Mouse (Mus musculus): Measurements from ENCODE around the gene Kiss1. TPM values are rescaled to one million over a fixed set of nuclear protein-coding genes. Genes with fewer than 3 reads are reported as not detected.
A peak's percentile ranks its signal among the peaks of the same experiment; 100 is the strongest.

Kiss1 gene
- polyA plus RNA-seq, 1 experiment from 2014 or later, result not detected

GRCm38 (mm10) chr1:133311946-133312345 is 9.7 kb upstream of the Kiss1 start:
- DNase-seq (ENCODE audit: low spot score) (peak; percentile 36), ATAC-seq (ENCODE audit: low FRiP score) (peak; percentile 68)
- H3K9me3 ChIP-seq (ENCODE audit: control insufficient read depth, low read length), result no peaks in the 10 kb centered on the region
- H3K9ac ChIP-seq, result no peak overlapping the region
- WGBS, result 20% methylated on average over 10 of the region's 10 CpGs
- H3K27ac ChIP-seq, result peak overlapping the region; percentile 53; the same call in 1 of the 2 replicates
- no peaks in the 10 kb centered on the region for H3K36me3 ChIP-seq (replicated peaks; ENCODE audit: control insufficient read depth, insufficient read depth)
- H3K4me3 ChIP-seq (replicated peaks; ENCODE audit: low read length), result no peak overlapping the region
- H3K4me1 ChIP-seq (replicated peaks; ENCODE audit: control insufficient read depth, insufficient read depth, low read length), result peaks cover 11% of the 10 kb centered on the region; the same call in 1 of the 2 replicates
- 0 out of 2 replicates have a peak overlapping the region, but pooled peaks have one; percentile 22 for H3K4me2 ChIP-seq (replicated peaks)
- H3K27me3 ChIP-seq (ENCODE audit: control insufficient read depth, insufficient read depth, low read length), result no peaks in the 10 kb centered on the region

GRCm38 (mm10) chr1:133314364-133314763 is 7.3 kb upstream of the Kiss1 start:
- Histone ChIP-seq H3K9ac (no peak overlapping the region), H3K4me2 (replicated peaks) (no peak overlapping the region), H3K27me3 (ENCODE audit: control insufficient read depth, insufficient read depth, low read length) (no peaks in the 10 kb centered on the region), H3K36me3 (replicated peaks; ENCODE audit: control insufficient read depth, insufficient read depth) (no peaks in the 10 kb centered on the region), H3K27ac (no peak overlapping the region), H3K4me3 (replicated peaks; ENCODE audit: low read length) (no peak overlapping the region), H3K4me1 (replicated peaks; ENCODE audit: control insufficient read depth, insufficient read depth, low read length) (0 out of 2 replicates have a peak, but pooled peaks cover 8% of the 10 kb centered on the region), H3K9me3 (ENCODE audit: control insufficient read depth, low read length) (no peaks in the 10 kb centered on the region)
- WGBS, result 19% methylated on average over 8 of the region's 8 CpGs
- DNase-seq (ENCODE audit: low spot score), result peak; percentile 55
- no peak for ATAC-seq (ENCODE audit: low FRiP score)

GRCm38 (mm10) chr1:133315775-133316174 is 5.9 kb upstream of the Kiss1 start:
- ATAC-seq (ENCODE audit: low FRiP score) (no peak), DNase-seq (ENCODE audit: low spot score) (no peak)
- no peaks in the 10 kb centered on the region for H3K27me3 ChIP-seq (ENCODE audit: control insufficient read depth, insufficient read depth, low read length)
- no peak overlapping the region for H3K4me3 ChIP-seq (replicated peaks; ENCODE audit: low read length)
- WGBS, result 79% methylated on average over 6 of the region's 6 CpGs
- H3K36me3 ChIP-seq (replicated peaks; ENCODE audit: control insufficient read depth, insufficient read depth), result no peaks in the 10 kb centered on the region
- no peaks in the 10 kb centered on the region for H3K9me3 ChIP-seq (ENCODE audit: control insufficient read depth, low read length)
- 0 out of 2 replicates have a peak, but pooled peaks cover 8% of the 10 kb centered on the region for H3K4me1 ChIP-seq (replicated peaks; ENCODE audit: control insufficient read depth, insufficient read depth, low read length)
- no peak overlapping the region for H3K4me2 ChIP-seq (replicated peaks)
- H3K27ac ChIP-seq, result no peak overlapping the region
- H3K9ac ChIP-seq, result no peak overlapping the region

- H3K36me3 ChIP-seq (replicated peaks; ENCODE audit: control insufficient read depth, insufficient read depth), result no peaks in the 10 kb centered on the region
- no peak overlapping the region for H3K4me3 ChIP-seq (replicated peaks; ENCODE audit: low read length)
- H3K9ac ChIP-seq, result no peak overlapping the region
- no peaks in the 10 kb centered on the region for H3K27me3 ChIP-seq (ENCODE audit: control insufficient read depth, insufficient read depth, low read length)
- no peak for ATAC-seq (ENCODE audit: low FRiP score)
- 81% methylated on average over 4 of the region's 4 CpGs for WGBS
- H3K9me3 ChIP-seq (ENCODE audit: control insufficient read depth, low read length), result no peaks in the 10 kb centered on the region
- 0 out of 2 replicates have a peak, but pooled peaks cover 8% of the 10 kb centered on the region for H3K4me1 ChIP-seq (replicated peaks; ENCODE audit: control insufficient read depth, insufficient read depth, low read length)
- DNase-seq (ENCODE audit: low spot score), result no peak
- no peak overlapping the region for H3K27ac ChIP-seq
- H3K4me2 ChIP-seq (replicated peaks), result no peak overlapping the region
Measured at GRCm38 (mm10) chr1:133316577-133316976, 5.1 kb upstream of the Kiss1 start.

GRCm38 (mm10) chr1:133317149-133317548 is 4.5 kb upstream of the Kiss1 start:
- Histone ChIP-seq H3K9ac (no peak overlapping the region), H3K27ac (no peak overlapping the region), H3K4me2 (replicated peaks) (no peak overlapping the region), H3K27me3 (ENCODE audit: control insufficient read depth, insufficient read depth, low read length) (no peaks in the 10 kb centered on the region), H3K4me3 (replicated peaks; ENCODE audit: low read length) (no peak overlapping the region), H3K4me1 (replicated peaks; ENCODE audit: control insufficient read depth, insufficient read depth, low read length) (0 out of 2 replicates have a peak, but pooled peaks cover 8% of the 10 kb centered on the region), H3K36me3 (replicated peaks; ENCODE audit: control insufficient read depth, insufficient read depth) (no peaks in the 10 kb centered on the region), H3K9me3 (ENCODE audit: control insufficient read depth, low read length) (no peaks in the 10 kb centered on the region)
- ATAC-seq (ENCODE audit: low FRiP score), result no peak
- no peak for DNase-seq (ENCODE audit: low spot score)
- 80% methylated on average over 1 of the region's 1 CpGs for WGBS

- Histone ChIP-seq H3K9ac (no peak overlapping the region), H3K4me1 (replicated peaks; ENCODE audit: control insufficient read depth, insufficient read depth, low read length) (no peaks in the 10 kb centered on the region), H3K4me2 (replicated peaks) (no peak overlapping the region), H3K9me3 (ENCODE audit: control insufficient read depth, low read length) (no peaks in the 10 kb centered on the region), H3K27me3 (ENCODE audit: control insufficient read depth, insufficient read depth, low read length) (0 out of 2 replicates have a peak, but pooled peaks cover 5% of the 10 kb centered on the region), H3K4me3 (replicated peaks; ENCODE audit: low read length) (no peak overlapping the region), H3K27ac (no peak overlapping the region), H3K36me3 (replicated peaks; ENCODE audit: control insufficient read depth, insufficient read depth) (no peaks in the 10 kb centered on the region)
- 45% methylated on average over 5 of the region's 5 CpGs for WGBS
- no peak for DNase-seq (ENCODE audit: low spot score)
- no peak for ATAC-seq (ENCODE audit: low FRiP score)
Measured at GRCm38 (mm10) chr1:133323333-133323732, 1.7 kb downstream of the Kiss1 start.

GRCm38 (mm10) chr1:133325951-133326350 is 4.3 kb downstream of the Kiss1 start:
- whole genome bisulfite sequencing, result 82% methylated on average over 8 of the region's 8 CpGs
- H3K4me2 ChIP-seq (replicated peaks), result no peak overlapping the region
- no peak overlapping the region for H3K9ac ChIP-seq
- H3K4me3 ChIP-seq (replicated peaks; ENCODE audit: low read length), result no peak overlapping the region
- H3K27ac ChIP-seq, result no peak overlapping the region
- no peak for ATAC-seq (ENCODE audit: low FRiP score)
- DNase-seq (ENCODE audit: low spot score), result no peak
- peaks cover 20% of the 10 kb centered on the region; the same call in 1 of the 2 replicates for H3K27me3 ChIP-seq (ENCODE audit: control insufficient read depth, insufficient read depth, low read length)
- H3K36me3 ChIP-seq (replicated peaks; ENCODE audit: control insufficient read depth, insufficient read depth), result no peaks in the 10 kb centered on the region
- no peaks in the 10 kb centered on the region for H3K9me3 ChIP-seq (ENCODE audit: control insufficient read depth, low read length)
- H3K4me1 ChIP-seq (replicated peaks; ENCODE audit: control insufficient read depth, insufficient read depth, low read length), result peaks cover 13% of the 10 kb centered on the region

GRCm38 (mm10) chr1:133327094-133327493 is 5.4 kb downstream of the Kiss1 start:
- H3K9ac ChIP-seq, result no peak overlapping the region
- H3K27me3 ChIP-seq (ENCODE audit: control insufficient read depth, insufficient read depth, low read length), result peaks cover 20% of the 10 kb centered on the region; the same call in 1 of the 2 replicates
- H3K4me2 ChIP-seq (replicated peaks), result no peak overlapping the region
- H3K4me3 ChIP-seq (replicated peaks; ENCODE audit: low read length), result no peak overlapping the region
- DNase-seq (ENCODE audit: low spot score) (no peak), ATAC-seq (ENCODE audit: low FRiP score) (no peak)
- H3K9me3 ChIP-seq (ENCODE audit: control insufficient read depth, low read length), result no peaks in the 10 kb centered on the region
- peaks cover 21% of the 10 kb centered on the region for H3K4me1 ChIP-seq (replicated peaks; ENCODE audit: control insufficient read depth, insufficient read depth, low read length)
- WGBS, result 63% methylated on average over 5 of the region's 5 CpGs
- H3K36me3 ChIP-seq (replicated peaks; ENCODE audit: control insufficient read depth, insufficient read depth), result no peaks in the 10 kb centered on the region
- no peak overlapping the region for H3K27ac ChIP-seq

GRCm38 (mm10) chr1:133328299-133328795 is 6.7 kb downstream of the Kiss1 start:
- Histone ChIP-seq H3K4me2 (replicated peaks) (no peak overlapping the region), H3K27ac (no peak overlapping the region), H3K9me3 (ENCODE audit: control insufficient read depth, low read length) (no peaks in the 10 kb centered on the region), H3K9ac (no peak overlapping the region), H3K27me3 (ENCODE audit: control insufficient read depth, insufficient read depth, low read length) (peaks cover 20% of the 10 kb centered on the region; the same call in 1 of the 2 replicates), H3K36me3 (replicated peaks; ENCODE audit: control insufficient read depth, insufficient read depth) (no peaks in the 10 kb centered on the region), H3K4me3 (replicated peaks; ENCODE audit: low read length) (no peak overlapping the region), H3K4me1 (replicated peaks; ENCODE audit: control insufficient read depth, insufficient read depth, low read length) (peaks cover 21% of the 10 kb centered on the region)
- WGBS, result 53% methylated on average over 6 of the region's 6 CpGs
- ATAC-seq (ENCODE audit: low FRiP score) (no peak), DNase-seq (ENCODE audit: low spot score) (no peak)
